Comparison of ENCODE assay signal across 1 mouse cellular context in the genomic region with DNA sequence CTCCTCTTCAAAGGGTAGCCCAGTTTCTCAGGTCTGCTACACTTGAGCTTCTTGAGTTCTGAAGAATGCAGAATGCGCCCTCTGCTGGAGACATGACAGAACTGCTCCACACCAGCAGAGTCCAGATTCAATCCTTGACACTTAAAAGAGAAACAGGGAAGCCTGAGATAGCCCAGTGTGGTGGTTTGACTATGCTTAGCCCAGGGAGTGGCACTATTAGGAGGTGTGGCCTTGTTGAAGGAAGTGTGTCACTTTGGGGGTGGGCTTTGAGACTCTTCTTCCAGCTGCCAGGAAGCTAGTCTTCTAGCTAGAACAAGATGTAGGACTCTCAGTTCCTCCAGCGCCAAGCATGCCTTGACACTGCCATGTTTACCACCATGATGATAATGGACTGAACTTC.
TF ChIP-seq lines count a peak whose summit lies in the region.

No protein-coding gene starts in this region.

TF ChIP-seq in CH12.LX, 34 proteins besides CTCF, POLR2A, EP300 and RAD21 (continued from another document):
- TF ChIP-seq TCF12 (IDR thresholded peaks at IDR 0.05; ENCODE audit: low read depth, low read length): 0 out of 2 replicates have a peak, but pooled peaks have one; percentile 45
- peak; percentile 46; the same call in 1 of the 2 replicates for TF ChIP-seq HCFC1 (IDR thresholded peaks at IDR 0.05; ENCODE audit: low read depth, low read length)
- no peak for TF ChIP-seq MEF2A (IDR thresholded peaks at IDR 0.05; ENCODE audit: borderline replicate concordance, low read depth, low read length)
